20 mouse cellular contexts compared by ENCODE assay signal in genomic region chr17:79999631-80000030, GRCm38 (mm10).
"Had no signal": no experiment of that assay in that cellular context is flagged by ENCODE, and none has a peak within 500 bp of the region (broad histone marks: within the 10 kb centered on the region; RNA-seq: fewer than 3 reads in every experiment).

No protein-coding gene starts in this region.

- H3K27me3 ChIP-seq: limb, embryonic 12.5 days; limb, embryonic 15.5 days; midbrain, embryonic 12.5 days; midbrain, embryonic 15.5 days; neural tube, embryonic 12.5 days; neural tube, embryonic 15.5 days had no signal

- ATAC-seq: intestine, embryonic 16.5 days; liver, postnatal 0 days; lung, postnatal 0 days; midbrain, embryonic 15.5 days had no signal

- H3K4me2 ChIP-seq: limb, embryonic 12.5 days; limb, embryonic 15.5 days; liver, embryonic 11.5 days; lung, embryonic 14.5 days; midbrain, embryonic 12.5 days; midbrain, embryonic 15.5 days; neural tube, embryonic 12.5 days; neural tube, embryonic 15.5 days had no signal

- H3K4me3 ChIP-seq: limb, embryonic 12.5 days; limb, embryonic 15.5 days; midbrain, embryonic 12.5 days; midbrain, embryonic 15.5 days; neural tube, embryonic 12.5 days; neural tube, embryonic 15.5 days had no signal

- H3K27ac ChIP-seq: limb, embryonic 12.5 days; limb, embryonic 15.5 days; liver, embryonic 14.5 days; macrophage; midbrain, embryonic 12.5 days; midbrain, embryonic 15.5 days; neural tube, embryonic 12.5 days; neural tube, embryonic 15.5 days had no signal

- H3K4me1 ChIP-seq: limb, embryonic 15.5 days; midbrain, embryonic 12.5 days; midbrain, embryonic 15.5 days; neural tube, embryonic 12.5 days; neural tube, embryonic 15.5 days had no signal

- H3K9me3 ChIP-seq: limb, embryonic 12.5 days; limb, embryonic 15.5 days; midbrain, embryonic 12.5 days; midbrain, embryonic 15.5 days; neural tube, embryonic 12.5 days; neural tube, embryonic 15.5 days had no signal

- DNase-seq: kidney, adult 18-20 months; kidney, adult 9 months; kidney, postnatal 14 days; kidney, postnatal 4 days; left cerebral cortex, postnatal 4 days; liver, postnatal 0 days; lung, embryonic 14.5 days; right cerebral cortex, postnatal 14 days; spleen, adult 18-20 months had no signal

- H3K36me3 ChIP-seq: limb, embryonic 12.5 days; limb, embryonic 15.5 days; midbrain, embryonic 12.5 days; midbrain, embryonic 15.5 days; neural tube, embryonic 12.5 days; neural tube, embryonic 15.5 days had no signal

- H3K9ac ChIP-seq: limb, embryonic 12.5 days; limb, embryonic 15.5 days; liver, embryonic 14.5 days; liver, postnatal 0 days; lung, embryonic 14.5 days; midbrain, embryonic 12.5 days; midbrain, embryonic 15.5 days; neural tube, embryonic 12.5 days; neural tube, embryonic 15.5 days had no signal
